Mouse (Mus musculus): ENCODE data around the gene Agpat1. TPM values are rescaled to one million over a fixed set of nuclear protein-coding genes. Genes with fewer than 3 reads are reported as not detected.
A peak's percentile ranks its signal among the peaks of the same experiment; 100 is the strongest.

Agpat1 gene
- total RNA-seq, 2 experiments from 2014 or later: 156 to 167 TPM

DNA sequence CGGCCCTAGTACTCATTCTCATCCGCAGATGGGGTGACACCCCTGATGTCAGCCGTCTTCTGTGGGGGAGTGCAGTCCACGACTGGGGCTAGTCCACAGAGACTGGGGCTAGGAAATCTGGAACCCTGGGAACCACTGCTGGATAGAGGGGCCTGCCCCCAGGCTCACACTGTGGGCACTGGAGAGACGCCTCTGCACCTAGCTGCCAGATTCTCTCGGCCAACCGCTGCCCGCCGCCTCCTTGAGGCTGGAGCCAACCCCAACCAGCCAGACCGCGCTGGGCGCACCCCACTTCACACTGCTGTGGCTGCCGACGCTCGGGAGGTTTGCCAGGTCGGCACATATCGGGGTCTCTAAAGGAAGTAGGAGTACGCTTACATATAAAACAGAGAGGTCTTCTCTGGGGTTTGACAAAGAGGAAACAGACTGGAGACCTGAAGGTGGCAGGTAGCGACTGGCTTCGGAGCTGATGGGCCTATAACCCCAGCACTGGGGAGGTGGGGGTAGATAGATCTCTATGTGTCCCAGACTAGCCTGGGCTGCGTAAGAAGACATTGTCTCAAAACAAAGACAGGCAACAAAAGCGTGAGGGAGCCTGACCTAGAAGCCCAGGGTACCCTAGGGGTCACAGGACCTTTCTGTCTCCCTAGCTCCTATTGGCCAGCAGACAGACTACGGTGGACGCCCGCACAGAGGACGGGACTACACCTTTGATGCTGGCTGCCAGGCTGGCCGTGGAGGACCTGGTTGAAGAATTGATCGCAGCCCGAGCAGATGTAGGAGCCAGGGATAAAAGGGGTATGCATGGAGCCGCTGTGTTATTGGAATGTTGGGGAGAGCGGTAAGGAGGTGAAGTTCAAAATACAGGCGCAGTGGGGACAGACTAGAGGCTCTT, 17.9 kb upstream of the Agpat1 start:
- no peak for DNase-seq (ENCODE audit: low spot score in 2 of 2)

DNA sequence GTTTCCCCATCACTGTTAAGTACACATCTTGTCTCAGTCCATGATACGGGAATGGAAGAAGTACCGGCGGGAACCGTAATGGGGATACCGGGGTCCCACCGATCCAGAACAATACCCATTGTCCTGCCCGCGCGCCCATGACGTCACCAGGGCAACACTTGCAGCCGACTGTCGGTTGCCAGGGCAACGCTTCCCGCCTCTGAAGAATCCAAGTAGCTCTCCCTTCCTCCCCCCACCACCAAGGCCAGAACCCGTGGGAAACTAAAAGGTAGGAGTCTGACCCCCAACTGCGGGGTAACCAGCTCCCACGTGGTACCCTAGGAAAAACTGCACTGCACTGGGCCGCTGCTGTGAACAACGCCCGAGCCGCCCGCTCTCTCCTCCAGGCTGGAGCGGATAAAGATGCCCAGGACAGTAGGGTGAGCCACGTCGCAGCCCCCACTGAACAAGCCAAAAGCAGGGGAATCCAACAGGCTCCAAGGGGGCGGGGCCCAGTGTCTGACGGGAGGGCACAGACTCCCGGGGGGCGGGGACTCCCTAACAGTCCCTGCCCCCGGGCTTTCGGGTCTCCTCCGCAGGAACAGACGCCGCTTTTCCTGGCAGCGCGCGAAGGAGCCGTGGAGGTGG, 17.2 kb upstream of the Agpat1 start:
- DNase-seq (ENCODE audit: low spot score in 2 of 2): peak; percentile 86 to 92

DNA sequence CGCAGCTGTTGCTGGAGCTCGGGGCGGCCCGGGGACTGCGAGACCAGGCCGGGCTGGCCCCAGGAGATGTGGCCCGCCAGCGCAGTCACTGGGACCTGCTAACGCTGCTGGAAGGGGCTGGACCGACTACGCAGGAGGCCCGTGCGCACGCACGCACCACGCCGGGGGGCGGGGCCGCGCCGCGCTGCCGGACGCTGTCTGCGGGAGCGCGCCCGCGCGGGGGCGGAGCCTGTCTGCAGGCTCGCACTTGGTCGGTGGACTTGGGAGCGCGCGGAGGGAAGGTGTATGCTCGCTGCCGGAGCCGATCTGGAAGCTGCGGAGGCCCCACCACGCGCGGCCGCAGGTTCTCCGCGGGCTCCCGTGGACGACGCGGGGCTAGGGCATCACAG, 16.6 kb upstream of the Agpat1 start:
- peak; percentile 97 to 99 for DNase-seq (ENCODE audit: low spot score in 2 of 2)

DNA sequence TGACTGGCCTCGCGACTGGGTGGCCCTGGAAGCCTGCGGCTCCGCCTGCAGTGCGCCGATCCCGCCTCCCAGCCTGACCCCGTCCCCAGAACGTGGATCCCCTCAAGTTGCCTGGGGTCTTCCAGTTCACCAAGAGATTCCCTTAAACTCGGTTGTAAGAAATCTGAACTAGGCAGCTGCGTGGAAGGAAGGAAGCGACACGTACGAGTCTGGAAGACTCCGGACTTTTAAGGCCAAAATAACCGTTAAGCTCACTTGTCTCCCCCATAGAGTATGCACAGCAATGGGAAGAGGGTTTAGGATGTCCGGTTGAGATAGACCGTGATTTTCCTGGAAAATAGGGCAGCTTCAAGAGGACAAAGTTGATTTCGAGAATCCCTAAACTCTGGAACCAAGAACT, 16.2 kb upstream of the Agpat1 start:
- no peak for DNase-seq (ENCODE audit: low spot score in 2 of 2)

DNA sequence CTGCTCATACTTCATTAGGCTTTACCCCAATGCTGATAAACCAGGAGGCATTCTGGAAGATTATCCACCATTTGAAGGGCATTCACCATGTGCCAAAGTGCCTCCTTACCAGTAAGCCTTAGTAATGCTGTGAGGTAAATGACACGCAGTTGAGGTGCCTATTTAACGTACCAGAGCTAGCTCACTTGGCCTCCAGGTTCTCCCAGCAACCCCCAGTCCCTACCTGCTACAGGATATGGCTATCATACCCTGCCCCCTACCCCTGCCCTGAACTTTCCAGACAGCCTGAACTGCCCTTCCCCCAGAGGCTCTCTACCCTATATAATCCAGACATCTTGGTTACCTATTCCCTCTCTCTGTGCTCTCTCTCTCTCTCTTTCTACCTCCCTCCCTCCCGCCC, 15.3 kb upstream of the Agpat1 start:
- DNase-seq (ENCODE audit: low spot score in 2 of 2): no peak

DNA sequence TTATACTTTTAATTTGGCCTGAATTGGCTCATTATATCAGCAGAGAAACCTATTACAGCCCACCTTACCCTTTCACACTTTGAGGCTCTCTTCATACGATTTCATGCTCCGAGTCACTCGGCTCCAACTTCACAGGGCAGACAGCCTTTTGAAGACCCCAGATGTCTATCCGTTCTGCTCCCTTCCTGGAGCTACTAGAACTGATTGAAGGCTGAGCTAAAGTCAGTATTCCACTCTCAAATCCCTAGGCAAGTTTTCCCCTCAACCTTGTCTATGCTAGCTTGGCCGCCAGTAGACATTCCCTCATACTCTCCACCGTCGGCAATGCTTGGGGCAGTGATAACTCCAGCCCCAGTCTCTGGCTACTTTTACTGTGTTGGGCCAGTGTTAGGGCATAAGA, 14.9 kb upstream of the Agpat1 start:
- DNase-seq (ENCODE audit: low spot score in 2 of 2): no peak

DNA sequence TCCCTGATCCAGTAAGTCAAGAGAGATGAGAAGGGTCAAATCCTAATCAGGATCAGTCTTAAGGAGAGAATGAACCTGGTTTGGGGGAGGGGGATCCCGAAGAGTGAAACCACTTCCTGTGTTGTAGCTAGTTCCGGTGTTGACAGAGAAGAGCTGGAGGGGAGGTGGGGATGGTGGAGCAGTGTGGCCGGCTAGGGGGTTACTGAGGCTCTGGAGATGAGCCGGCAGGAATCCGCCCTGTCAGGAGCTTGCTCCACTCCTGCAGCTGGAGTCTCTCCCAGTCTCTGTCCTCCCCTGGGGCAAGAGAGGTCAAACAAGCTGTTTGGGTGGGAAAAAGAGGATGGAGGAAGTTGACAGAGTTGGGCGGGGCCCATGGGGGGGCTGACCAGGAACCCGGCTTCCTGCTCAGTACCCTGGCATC, 14.4 kb upstream of the Agpat1 start, which contains the start of gene Gpsm3:
Gene Gpsm3, plus strand, starts transcription at position 126 of the 421 bp plus-strand sequence.
- DNase-seq (ENCODE audit: low spot score in 2 of 2): no peak

DNA sequence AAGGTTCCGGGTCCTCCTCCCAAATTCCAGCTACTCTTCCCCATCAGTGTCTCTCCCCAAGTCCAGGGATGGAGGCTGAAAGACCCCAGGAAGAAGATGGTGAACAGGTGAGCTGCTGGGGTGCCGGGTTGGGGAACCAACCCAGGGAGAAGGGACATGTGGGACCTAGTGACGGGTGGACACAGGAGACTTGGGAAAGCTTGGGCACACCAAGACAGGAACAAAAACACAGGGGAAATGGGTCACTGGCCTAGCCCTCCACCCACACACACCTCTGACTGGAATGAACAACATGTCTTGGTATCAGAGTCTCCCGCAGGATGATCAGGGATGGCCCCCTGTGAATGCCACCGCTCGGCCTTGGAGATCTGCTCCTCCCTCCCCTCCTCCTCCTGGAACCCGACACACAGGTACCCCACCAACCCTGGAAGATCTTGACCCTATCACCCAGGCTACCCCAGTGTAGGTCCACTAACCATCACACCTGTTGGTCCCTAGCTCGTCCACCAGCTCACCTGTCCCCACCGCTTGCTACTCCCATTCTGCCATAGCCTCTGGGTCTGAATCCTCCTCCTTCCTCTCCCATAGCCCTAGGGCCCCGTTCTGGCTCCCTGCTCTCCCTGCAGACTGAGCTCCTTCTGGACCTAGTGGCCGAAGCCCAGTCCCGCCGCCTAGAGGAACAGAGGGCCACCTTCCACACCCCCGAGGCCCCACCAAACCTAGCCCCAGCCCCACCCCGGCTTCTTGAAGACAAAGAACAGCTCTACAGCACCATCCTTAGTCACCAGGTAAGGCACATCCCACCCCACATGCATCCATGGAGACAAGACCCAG, 13.7 kb upstream of the Agpat1 start:
- DNase-seq (ENCODE audit: low spot score in 2 of 2): peak in 1 of 2 experiments; percentile 10

DNA sequence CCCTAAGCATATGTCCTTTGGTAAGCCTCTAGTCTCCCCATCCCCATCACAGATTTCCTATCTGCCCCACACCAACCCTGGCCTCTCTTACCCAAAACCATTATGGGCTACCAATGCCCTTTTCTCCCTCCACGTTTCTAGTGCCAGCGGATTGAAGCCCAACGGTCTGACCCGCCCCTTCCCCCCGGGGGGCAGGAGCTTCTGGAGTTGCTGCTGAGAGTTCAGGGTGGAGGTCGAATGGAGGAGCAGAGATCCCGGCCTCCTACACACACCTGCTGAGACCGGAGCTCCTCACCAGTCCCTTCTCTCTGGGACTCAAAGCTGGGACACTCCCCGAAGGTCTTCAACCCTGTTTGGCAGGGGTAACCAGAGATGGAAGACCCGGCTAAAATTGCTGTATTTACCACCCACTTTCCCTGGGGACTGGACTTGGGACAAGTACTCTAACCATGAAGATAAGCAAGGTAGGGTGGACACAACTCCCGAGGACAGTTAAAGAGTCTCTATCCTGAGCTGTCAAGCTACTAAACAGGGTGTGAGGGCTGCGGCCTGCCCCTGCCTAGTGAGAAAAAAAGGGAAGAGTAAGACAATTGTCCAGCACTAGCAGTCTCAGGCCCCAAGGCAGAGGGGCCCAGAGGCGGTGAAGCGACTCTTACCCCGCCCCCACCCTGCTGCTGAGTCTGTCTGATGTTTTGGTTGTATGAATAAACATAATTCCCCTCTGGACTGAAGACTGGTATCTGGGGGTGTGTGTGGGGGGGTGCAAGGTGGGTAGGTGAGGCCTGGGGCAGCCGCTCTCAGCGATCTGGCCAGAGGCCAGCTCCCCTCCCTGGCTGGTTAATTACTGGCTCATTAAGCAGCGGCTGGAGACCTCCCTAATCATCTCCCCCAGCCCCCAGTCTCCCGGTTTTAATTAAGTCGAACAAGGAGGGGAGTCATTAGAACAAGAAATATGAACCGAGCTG, 12.8 kb upstream of the Agpat1 start, which contains the start of gene Pbx2:
Gene Pbx2, plus strand, starts transcription at position 238 of the 965 bp plus-strand sequence.
- DNase-seq (ENCODE audit: low spot score in 2 of 2): no peak

DNA sequence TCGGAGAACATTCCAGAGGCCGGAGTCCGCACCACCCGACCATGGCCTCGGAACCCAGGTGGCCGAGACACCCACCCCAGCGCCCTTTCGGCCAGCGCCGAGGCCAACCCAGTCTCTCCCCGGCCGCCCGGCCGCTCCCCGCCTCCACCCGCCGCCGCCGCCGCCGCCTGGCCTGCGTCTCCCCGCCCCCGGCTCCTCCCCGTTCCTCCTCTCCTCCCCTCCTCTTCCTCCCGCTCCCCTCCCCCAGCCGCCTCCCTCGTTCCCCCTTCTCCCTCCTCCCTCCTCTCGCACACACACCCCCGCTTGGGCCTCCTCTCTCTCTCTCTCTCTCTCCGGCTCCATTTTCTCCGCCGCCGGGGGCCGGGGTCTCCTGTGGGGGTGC, 12.1 kb upstream of the Agpat1 start:
- DNase-seq (ENCODE audit: low spot score in 2 of 2): peak; percentile 69 to 82

DNA sequence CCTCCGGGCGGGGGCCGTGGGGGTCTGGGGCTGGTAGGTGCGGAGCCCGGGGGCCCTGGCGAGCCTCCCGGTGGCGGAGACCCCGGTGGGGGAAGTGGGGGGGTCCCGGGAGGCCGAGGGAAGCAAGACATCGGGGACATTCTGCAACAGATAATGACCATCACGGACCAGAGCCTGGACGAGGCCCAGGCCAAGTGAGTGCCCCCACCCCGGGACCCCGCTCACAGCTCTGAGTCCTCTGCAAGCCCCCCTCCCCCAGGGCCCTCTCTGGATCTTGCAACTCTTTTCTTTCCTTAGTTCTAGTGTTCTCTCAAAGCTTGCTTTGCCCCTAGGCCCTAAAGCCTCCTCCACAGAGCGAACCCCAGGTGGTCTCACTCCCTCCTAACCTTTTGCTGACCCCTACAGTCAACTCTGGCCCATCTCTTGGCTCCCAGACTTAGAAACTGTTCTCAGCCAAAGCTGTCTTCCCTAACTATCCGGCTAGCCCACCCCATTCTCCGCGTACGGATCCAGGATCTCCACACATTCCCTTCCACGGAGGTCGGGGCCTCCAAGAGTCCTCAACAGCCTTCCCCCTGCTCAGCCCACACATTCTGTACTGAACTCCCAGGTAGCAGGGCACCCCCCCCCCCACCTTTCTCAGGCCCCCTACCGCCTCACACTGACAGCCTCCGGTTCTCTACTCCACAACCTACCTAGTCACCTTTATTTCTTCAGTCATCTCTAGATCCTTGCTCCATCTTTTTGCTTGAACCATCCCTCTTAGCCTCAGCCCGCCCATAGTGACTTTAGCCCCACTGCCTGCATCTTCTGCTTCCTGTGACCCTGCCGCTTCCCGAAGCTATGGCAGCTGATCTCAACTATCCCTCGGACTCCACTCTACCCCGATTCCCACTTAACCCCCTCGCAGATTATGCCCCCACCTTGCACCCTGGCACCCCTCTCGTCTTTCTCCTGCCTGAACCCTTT, 11.2 kb upstream of the Agpat1 start:
- DNase-seq (ENCODE audit: low spot score in 2 of 2): no peak

DNA sequence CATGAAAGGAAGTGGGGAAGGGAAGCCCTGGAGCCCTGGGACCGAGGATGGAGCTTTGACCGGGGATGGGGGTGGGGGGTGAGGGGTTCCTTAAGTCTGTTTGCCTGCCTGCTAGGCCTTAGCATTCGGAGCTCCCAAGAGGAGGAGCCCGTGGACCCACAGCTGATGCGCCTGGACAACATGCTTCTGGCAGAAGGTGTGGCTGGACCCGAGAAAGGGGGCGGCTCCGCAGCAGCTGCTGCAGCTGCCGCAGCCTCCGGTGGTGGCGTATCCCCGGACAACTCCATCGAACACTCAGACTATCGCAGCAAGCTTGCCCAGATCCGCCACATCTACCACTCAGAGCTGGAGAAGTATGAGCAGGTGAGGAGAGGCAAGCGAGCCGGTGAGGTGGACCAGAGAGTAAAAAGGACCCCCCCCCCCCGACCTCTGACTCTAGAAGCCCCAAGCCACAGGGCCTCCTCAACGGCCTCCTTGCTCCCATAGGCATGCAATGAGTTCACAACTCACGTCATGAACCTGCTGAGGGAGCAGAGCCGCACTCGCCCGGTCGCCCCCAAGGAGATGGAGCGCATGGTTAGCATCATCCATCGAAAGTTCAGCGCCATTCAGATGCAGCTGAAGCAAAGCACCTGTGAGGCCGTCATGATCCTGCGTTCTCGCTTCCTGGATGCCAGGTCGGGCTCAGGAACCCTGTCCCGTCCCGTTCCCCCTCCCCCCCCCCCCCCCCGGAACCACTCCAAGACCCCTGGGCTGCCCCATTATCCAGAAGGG, 10.1 kb upstream of the Agpat1 start:
- DNase-seq (ENCODE audit: low spot score in 2 of 2): no peak

DNA sequence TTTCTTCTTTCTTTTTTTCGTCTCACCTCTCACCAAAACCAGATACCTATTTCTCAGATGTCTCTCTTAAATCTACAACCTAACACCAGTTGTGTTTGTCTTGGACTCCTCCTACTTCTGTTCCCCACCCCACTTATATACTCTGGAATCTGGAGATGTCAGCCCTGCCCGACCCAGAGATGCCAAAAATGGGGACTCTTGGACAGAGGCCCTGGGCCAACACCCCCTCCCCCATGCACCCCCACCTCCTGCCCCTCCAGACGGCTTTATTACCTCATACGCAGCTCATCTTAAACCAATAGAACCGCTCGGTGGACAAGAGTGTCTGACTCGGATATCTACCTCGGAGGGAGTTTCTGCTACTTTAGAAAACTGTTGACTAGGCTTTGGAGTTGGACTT, 8.0 kb upstream of the Agpat1 start:
- DNase-seq (ENCODE audit: low spot score in 2 of 2): no peak

DNA sequence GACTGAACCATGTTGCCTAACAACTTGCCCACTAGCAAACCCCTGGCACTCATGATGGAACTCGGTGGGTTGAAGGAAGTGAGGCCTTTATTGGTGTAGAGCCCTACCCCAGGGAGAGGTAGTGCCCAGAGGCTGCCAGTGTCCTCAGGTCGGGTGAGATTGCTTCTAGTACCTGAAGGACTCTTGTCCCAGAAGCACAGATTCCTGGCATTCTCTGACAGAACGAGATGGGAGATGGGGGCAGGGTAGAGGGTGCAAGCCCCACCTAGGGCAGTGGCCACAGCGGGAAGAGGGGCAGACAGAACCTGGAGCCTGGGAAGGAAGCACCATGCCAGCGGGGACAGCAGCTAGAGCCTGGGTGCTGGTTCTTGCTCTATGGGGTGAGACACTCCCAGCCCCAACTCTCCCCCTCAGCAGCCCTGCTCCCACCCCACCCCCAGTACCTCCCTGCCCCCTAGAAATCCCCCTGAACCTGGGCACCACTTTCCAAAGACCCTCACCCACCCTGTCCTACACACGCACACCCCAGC, 6.4 kb upstream of the Agpat1 start, which contains the start of gene Ager:
Gene Ager, plus strand, starts transcription at position 297 of the 530 bp plus-strand sequence.
- no peak for DNase-seq (ENCODE audit: low spot score in 2 of 2)

DNA sequence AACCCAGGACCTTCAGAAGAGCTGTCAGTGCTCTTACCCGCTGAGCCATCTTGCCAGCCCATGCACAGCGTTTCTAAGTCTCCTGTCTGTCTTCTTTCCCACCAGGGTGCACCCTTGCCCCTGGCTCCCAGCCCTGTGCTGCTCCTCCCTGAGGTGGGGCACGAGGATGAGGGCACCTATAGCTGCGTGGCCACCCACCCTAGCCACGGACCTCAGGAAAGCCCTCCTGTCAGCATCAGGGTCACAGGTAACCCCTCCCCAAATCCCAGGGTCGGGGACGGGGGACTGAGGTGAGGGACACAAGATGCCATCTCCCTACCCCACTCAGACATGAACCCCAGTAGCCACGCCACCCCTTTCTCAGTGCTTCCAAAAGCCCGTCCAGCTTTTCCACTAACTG, 4.2 kb upstream of the Agpat1 start:
- DNase-seq (ENCODE audit: low spot score in 2 of 2): no peak

DNA sequence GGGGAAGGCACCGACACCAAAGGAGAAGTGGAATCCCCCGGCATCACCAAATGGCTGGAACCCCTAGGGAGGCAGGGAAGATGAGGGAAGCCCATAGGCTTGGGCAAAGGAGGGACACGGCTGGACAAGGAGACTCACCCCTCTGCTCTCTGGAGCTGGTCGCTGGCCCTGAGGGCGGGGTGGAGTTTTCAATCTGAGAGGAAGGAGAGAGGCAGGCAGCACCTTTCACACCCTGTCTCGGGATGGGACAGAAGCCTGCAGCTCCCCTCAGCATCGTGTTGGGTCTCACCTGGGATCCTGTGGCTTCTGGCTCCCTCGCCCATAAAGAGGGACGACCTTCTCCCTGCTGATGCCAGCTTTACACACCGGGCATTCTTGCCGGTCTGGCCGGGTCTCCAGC, 2.3 kb upstream of the Agpat1 start:
- no peak for DNase-seq (ENCODE audit: low spot score in 2 of 2)

DNA sequence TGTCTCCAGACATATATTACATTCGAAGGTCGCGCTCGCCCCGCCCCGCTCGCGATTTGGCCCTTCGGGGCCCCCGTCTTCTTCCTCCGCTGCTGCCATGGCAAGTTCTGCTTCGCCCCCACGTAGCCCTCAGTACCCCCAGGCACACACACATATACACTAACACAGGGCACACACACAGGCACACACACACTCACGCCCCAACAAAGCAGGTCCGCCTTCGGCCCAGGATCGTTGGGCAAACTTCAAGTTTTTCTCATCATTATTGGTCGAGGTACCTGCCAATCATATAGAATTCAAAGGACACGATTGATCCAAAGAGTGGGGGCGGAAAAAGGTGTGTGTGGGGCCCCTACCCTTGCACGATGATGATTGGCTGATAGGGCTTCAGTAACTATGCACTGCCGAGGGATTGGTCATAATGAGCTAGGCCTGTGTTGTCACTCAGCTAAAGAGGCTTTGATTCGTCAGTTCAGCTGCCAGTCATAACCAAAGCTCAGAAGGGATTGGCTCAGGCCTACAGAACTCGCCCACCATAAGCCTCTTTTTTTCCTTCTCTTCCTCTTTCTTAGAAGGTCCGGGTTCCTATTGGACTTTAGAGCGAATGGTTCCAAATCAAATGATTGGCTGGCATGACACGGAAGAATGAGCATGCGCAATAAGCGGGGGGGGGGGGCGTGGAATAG, 544 bp upstream of the Agpat1 start, which contains the start of gene Rnf5:
Gene Rnf5, minus strand, starts transcription at position 316 of the 686 bp plus-strand sequence.
- DNase-seq (ENCODE audit: low spot score in 2 of 2): peak; percentile 97 to 100
